Mouse (Mus musculus) lung, postnatal 0 days (tissue): ENCODE measurements at regions not wholly inside any gene's neighbourhood (a gene's known extent, or its start where the extent isn't known, plus 50 kb on each side); places are given as distances from the start of the nearest gene placed in this dataset.

Experiments
- CTCF ChIP-seq: IDR thresholded peaks from 2 replicates; pipeline ENCODE4 v1.5.1; 2016; ENCODE audit warnings: antibody characterized with exemption, mild to moderate bottlenecking
- EP300 ChIP-seq: IDR thresholded peaks from 2 replicates; pipeline ENCODE4 v1.6.1; 2016; ENCODE audit warnings: antibody characterized with exemption, mild to moderate bottlenecking, control low read depth

DNA sequence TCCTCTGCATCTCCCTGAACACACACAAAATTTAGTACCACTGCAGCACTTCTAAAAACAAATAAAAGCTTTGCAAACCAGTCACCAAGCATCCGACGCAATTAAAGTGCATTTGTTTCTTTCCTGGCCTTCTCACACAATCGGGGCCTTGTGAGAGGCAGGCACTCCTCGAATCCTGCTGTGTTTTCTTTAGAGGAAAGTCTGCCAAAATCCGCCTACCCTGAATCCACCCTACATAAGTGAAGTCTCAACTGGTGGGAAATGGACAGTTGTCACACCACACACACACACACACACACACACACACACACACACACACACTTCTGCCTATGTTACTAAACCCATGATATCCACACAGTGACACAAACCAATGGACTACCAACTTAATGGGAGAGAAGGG, 737.6 kb upstream of the Sox9 start:
- TF ChIP-seq CTCF (no peak), EP300 (no peak)
